Mouse (Mus musculus): ENCODE measurements around the gene Ube2c. TPM values are rescaled to one million over a fixed set of nuclear protein-coding genes. Genes with fewer than 3 reads are reported as not detected.

The Ube2c gene
- total RNA-seq, 1 experiment, result 159 TPM

DNA sequence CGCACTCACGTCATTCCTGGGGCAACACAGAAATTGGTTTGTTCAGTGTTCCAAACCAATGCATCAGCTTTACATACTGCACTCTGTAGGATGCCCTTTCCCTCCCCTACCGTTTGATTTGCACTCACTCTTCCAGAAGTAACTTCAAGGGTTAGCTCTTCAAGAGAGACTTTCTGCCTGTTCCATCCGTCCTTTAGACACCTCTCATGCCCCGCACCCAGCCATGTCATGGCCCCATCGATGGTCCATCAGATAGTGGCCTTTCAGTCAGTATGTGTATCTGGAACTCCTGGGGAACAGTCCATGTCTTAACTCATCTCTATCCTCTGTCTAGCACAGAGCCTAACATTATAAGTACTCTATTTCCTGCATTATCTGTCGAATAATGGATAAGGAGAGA is 7.1 kb upstream of the Ube2c start:
- Histone ChIP-seq H3K9ac (ENCODE audit: insufficient read depth, low read depth, low read length, poor library complexity, severe bottlenecking) (no peak overlapping the region), H3K9me3 (ENCODE audit: control insufficient read depth, insufficient read depth, low read depth, low read length) (no peaks in the 10 kb centered on the region), H3K36me3 (ENCODE audit: control insufficient read depth, insufficient read depth, low read length, poor library complexity, severe bottlenecking) (peaks cover 71% of the 10 kb centered on the region), H3K27ac (ENCODE audit: insufficient read depth, low read depth, low read length, poor library complexity, severe bottlenecking) (no peak overlapping the region), H3K4me1 (ENCODE audit: control insufficient read depth in 2 of 2, insufficient read depth in 2 of 2, low read length in 2 of 2, poor library complexity in 1 of 2) (peaks cover 2 to 3% of the 10 kb centered on the region in 2 experiments; a peak in 2 of 4 replicates), H3K4me3 (ENCODE audit: insufficient read depth in 1 of 2, low read depth in 1 of 2, low read length in 2 of 2, poor library complexity in 1 of 2, severe bottlenecking in 1 of 2) (no peak overlapping the region)
- in situ Hi-C loops (cut with MboI; ENCODE audit: low sequenced_read_pairs in 2 of 2, unreplicated experiment in 2 of 2), result no loop called here
- TF ChIP-seq ZC3H11A (IDR thresholded peaks at IDR 0.05; ENCODE audit: borderline replicate concordance, low read depth, low read length) (no peak), CHD2 (IDR thresholded peaks at IDR 0.05; ENCODE audit: low read depth, low read length) (no peak)
- no peak for DNase-seq (ENCODE audit: low read depth, low spot score)

DNA sequence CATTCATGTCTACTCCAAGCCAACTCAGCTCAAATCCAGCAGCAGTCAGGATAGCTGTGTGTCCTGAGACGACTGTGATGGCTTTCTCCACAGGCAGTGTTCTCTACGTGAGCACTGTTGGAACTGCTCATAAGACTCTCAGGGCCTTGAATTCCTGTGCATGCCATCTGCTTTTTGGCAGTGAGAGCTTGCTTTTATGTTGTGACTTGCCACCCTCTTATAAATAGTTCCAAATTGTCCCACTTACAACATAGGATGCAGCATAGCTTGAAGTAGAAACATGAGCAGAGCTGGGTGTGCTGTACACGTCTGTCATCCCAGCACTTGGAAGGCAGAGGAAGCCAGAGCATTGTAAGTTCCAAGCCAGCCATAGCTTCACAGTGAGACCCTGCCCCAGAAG is 3.9 kb upstream of the Ube2c start:
- Histone ChIP-seq H3K4me1 (ENCODE audit: control insufficient read depth in 2 of 2, insufficient read depth in 2 of 2, low read length in 2 of 2, poor library complexity in 1 of 2) (peaks cover 2 to 3% of the 10 kb centered on the region in 2 experiments; a peak in 1 of 4 replicates), H3K9ac (ENCODE audit: insufficient read depth, low read depth, low read length, poor library complexity, severe bottlenecking) (no peak overlapping the region), H3K27ac (ENCODE audit: insufficient read depth, low read depth, low read length, poor library complexity, severe bottlenecking) (no peak overlapping the region), H3K36me3 (ENCODE audit: control insufficient read depth, insufficient read depth, low read length, poor library complexity, severe bottlenecking) (peaks cover 59% of the 10 kb centered on the region), H3K4me3 (ENCODE audit: insufficient read depth in 1 of 2, low read depth in 1 of 2, low read length in 2 of 2, poor library complexity in 1 of 2, severe bottlenecking in 1 of 2) (no peak overlapping the region), H3K9me3 (ENCODE audit: control insufficient read depth, insufficient read depth, low read depth, low read length) (no peaks in the 10 kb centered on the region)
- in situ Hi-C loops (cut with MboI; ENCODE audit: low sequenced_read_pairs in 2 of 2, unreplicated experiment in 2 of 2), result no loop called here
- no peak for DNase-seq (ENCODE audit: low read depth, low spot score)
- TF ChIP-seq CHD2 (IDR thresholded peaks at IDR 0.05; ENCODE audit: low read depth, low read length) (no peak), MAFK (IDR thresholded peaks at IDR 0.05; ENCODE audit: insufficient read depth, low read depth, low read length) (no peak), ZNF384 (IDR thresholded peaks at IDR 0.05; ENCODE audit: low read depth, low read length) (no peak), ZC3H11A (IDR thresholded peaks at IDR 0.05; ENCODE audit: borderline replicate concordance, low read depth, low read length) (no peak), HCFC1 (IDR thresholded peaks at IDR 0.05; ENCODE audit: borderline replicate concordance, insufficient read depth, low read length) (no peak)

DNA sequence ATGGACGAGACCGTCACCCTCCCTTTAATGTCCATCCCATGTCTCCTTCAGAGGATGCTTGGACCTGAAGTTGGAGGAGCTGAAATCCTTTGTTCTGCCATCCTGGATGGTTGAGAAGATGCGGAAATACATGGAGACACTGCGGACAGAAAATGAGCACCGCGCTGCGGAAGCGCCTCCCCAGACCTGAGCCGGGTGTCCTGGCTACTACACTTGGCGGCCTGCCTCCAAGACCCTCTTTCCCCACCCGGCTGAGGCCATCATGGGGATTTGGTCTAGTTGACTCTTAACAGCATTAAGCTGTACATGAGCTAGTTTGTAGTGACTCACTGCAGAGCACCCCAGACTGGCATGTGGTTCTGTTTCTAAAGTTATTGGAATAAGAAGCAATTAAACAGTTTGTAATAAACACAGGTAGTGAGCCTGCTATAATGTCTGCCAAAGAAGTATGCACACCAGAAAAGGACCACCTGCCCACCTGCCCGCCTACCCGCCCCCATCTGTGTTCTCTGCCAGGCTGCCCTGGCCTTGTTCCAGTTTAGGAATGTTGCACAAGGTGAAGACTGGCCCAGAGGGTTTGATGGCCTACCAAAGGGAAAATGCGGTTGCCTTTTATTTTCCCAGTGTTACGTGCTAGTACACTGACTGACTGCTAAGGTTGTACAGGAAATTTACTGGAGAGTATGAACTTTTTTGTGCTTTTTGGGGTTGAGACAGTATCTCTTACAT is 1.7 kb upstream of the Ube2c start:
- no peak for DNase-seq (ENCODE audit: low read depth, low spot score)
- H3K36me3 ChIP-seq (ENCODE audit: control insufficient read depth, insufficient read depth, low read length, poor library complexity, severe bottlenecking), result peaks cover 58% of the 10 kb centered on the region

DNA sequence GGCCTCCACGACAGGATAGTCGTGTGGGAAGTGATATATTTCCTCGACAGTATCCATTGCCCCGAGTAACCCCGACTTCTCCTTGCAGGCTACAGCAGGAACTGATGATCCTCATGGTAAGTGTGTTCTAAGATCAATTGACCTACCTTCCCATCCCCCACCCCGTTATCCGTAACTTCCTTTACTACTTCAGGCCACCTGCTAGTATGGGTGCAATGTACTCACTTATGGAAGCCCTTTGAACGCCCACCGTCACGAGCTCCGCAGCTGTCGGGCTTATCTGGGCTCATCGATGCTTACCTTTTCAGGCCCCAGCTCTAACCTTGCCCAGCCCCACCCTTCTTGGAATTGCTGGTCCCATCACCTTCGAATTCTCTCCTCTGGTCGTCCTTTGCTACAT is 581 bp downstream of the Ube2c start:
- Histone ChIP-seq H3K9ac (ENCODE audit: insufficient read depth, low read depth, low read length, poor library complexity, severe bottlenecking) (peak overlapping the region; percentile 98), H3K4me1 (ENCODE audit: control insufficient read depth in 2 of 2, insufficient read depth in 2 of 2, low read length in 2 of 2, poor library complexity in 1 of 2) (peaks cover 0 to 6% of the 10 kb centered on the region in 2 experiments; a peak in 2 of 4 replicates), H3K36me3 (ENCODE audit: control insufficient read depth, insufficient read depth, low read length, poor library complexity, severe bottlenecking) (peaks cover 46% of the 10 kb centered on the region), H3K9me3 (ENCODE audit: control insufficient read depth, insufficient read depth, low read depth, low read length) (no peaks in the 10 kb centered on the region), H3K4me3 (ENCODE audit: insufficient read depth in 1 of 2, low read depth in 1 of 2, low read length in 2 of 2, poor library complexity in 1 of 2, severe bottlenecking in 1 of 2) (peak overlapping the region; percentile 98 to 100), H3K27ac (ENCODE audit: insufficient read depth, low read depth, low read length, poor library complexity, severe bottlenecking) (peak overlapping the region; percentile 83)
- in situ Hi-C loops (cut with MboI; ENCODE audit: low sequenced_read_pairs in 2 of 2, unreplicated experiment in 2 of 2), result no loop called here
- DNase-seq (ENCODE audit: low read depth, low spot score), result no peak
- TF ChIP-seq ZNF384 (IDR thresholded peaks at IDR 0.05; ENCODE audit: low read depth, low read length) (no peak), HCFC1 (IDR thresholded peaks at IDR 0.05; ENCODE audit: borderline replicate concordance, insufficient read depth, low read length) (no peak), ZC3H11A (IDR thresholded peaks at IDR 0.05; ENCODE audit: borderline replicate concordance, low read depth, low read length) (no peak), CHD2 (IDR thresholded peaks at IDR 0.05; ENCODE audit: low read depth, low read length) (no peak), MAFK (IDR thresholded peaks at IDR 0.05; ENCODE audit: insufficient read depth, low read depth, low read length) (no peak)

More for the DNA sequence above, 1.7 kb upstream of the Ube2c start:
- Histone ChIP-seq H3K9me3 (ENCODE audit: control insufficient read depth, insufficient read depth, low read depth, low read length) (no peaks in the 10 kb centered on the region), H3K4me3 (ENCODE audit: insufficient read depth in 1 of 2, low read depth in 1 of 2, low read length in 2 of 2, poor library complexity in 1 of 2, severe bottlenecking in 1 of 2) (peak overlapping the region; percentile 24 to 44), H3K9ac (ENCODE audit: insufficient read depth, low read depth, low read length, poor library complexity, severe bottlenecking) (peak overlapping the region; percentile 63; the same call in 1 of the 2 replicates), H3K4me1 (ENCODE audit: control insufficient read depth in 2 of 2, insufficient read depth in 2 of 2, low read length in 2 of 2, poor library complexity in 1 of 2) (peaks cover 0 to 6% of the 10 kb centered on the region in 2 experiments; a peak in 1 of 4 replicates), H3K27ac (ENCODE audit: insufficient read depth, low read depth, low read length, poor library complexity, severe bottlenecking) (no peak overlapping the region)
- no peak for TF ChIP-seq MAFK (IDR thresholded peaks at IDR 0.05; ENCODE audit: insufficient read depth, low read depth, low read length)
- TF ChIP-seq HCFC1 (IDR thresholded peaks at IDR 0.05; ENCODE audit: borderline replicate concordance, insufficient read depth, low read length), result no peak
- TF ChIP-seq ZC3H11A (IDR thresholded peaks at IDR 0.05; ENCODE audit: borderline replicate concordance, low read depth, low read length), result no peak
- TF ChIP-seq CHD2 (IDR thresholded peaks at IDR 0.05; ENCODE audit: low read depth, low read length), result no peak
- TF ChIP-seq ZNF384 (IDR thresholded peaks at IDR 0.05; ENCODE audit: low read depth, low read length), result no peak
- in situ Hi-C loops (cut with MboI; ENCODE audit: low sequenced_read_pairs in 2 of 2, unreplicated experiment in 2 of 2), result no loop called here

All from ES-E14 (cell line).